Mouse (Mus musculus): ENCODE measurements at regions not wholly inside any gene's neighbourhood (a gene's known extent, or its start where the extent isn't known, plus 50 kb on each side); places are given as distances from the start of the nearest gene placed in this dataset.

DNA sequence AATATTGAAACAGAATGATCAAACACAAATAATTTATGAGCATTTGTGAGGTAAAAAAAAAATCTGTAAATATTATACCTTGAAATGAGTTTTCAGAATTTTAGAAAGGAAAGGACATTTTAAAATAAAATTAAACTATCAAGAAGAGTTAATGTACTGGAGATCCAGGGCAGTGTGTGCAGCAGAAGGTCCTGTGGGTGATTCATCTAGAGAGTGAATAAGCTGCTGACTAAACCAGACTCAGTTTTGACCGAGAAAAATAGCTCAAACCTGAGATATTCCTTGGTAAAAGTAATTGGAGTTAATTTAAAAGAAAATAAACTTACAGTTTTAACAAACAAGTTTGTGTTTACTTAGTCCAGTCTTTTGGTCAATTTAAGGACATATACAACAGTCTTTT, 1118.6 kb upstream of the Celf2 start:
- no peak overlapping the region for H3K9ac ChIP-seq
- ATAC-seq (ENCODE audit: low read depth), result no peak
- no peaks in the 10 kb centered on the region for H3K36me3 ChIP-seq
- H3K4me2 ChIP-seq, result no peak overlapping the region
- no peaks in the 10 kb centered on the region for H3K9me3 ChIP-seq
- H3K27me3 ChIP-seq, result no peaks in the 10 kb centered on the region
- H3K4me3 ChIP-seq, result no peak overlapping the region
- no peaks in the 10 kb centered on the region for H3K4me1 ChIP-seq (replicated peaks)
- 76% methylated on average over 1 of the region's 1 CpGs for WGBS
- no peak overlapping the region for H3K27ac ChIP-seq (replicated peaks)

DNA sequence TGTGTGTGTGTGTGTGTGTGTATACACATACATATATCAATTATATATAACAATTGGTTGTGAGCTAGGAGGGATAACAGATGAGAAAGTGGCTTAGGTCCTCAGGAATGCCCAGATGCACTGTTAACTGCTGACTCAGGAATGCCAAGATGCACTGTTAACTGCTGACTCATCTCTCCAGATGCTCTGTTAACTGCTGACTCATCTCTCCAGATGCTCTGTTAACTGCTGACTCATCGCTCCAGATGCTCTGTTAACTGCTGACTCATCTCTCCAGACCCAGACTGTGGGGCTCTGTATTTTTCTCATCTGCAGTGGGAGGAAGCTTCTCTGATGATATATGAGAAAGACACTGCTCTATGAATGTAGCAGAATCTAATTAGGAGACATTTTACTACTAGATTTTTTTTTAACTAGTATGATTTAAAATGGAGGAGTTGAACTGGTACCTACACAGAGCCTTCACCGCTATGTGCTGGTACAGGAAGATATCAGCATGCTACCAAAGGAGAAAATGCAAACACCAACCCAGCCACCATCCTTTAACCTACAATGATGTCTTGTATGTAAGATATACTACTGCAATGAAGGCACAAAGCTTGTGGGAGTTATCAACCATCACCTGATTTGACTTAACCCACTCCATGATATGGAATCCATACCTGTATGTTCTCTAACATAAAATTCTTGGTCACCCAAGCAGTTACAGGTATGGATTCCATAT, 1119.3 kb upstream of the Celf2 start:
- Histone ChIP-seq H3K4me2 (no peak overlapping the region), H3K9ac (no peak overlapping the region), H3K27me3 (no peaks in the 10 kb centered on the region), H3K9me3 (no peaks in the 10 kb centered on the region), H3K4me1 (replicated peaks) (no peaks in the 10 kb centered on the region), H3K27ac (replicated peaks) (no peak overlapping the region), H3K36me3 (no peaks in the 10 kb centered on the region), H3K4me3 (no peak overlapping the region)
- 91% methylated on average over 2 of the region's 2 CpGs for WGBS
- no peak for ATAC-seq (ENCODE audit: low read depth)

DNA sequence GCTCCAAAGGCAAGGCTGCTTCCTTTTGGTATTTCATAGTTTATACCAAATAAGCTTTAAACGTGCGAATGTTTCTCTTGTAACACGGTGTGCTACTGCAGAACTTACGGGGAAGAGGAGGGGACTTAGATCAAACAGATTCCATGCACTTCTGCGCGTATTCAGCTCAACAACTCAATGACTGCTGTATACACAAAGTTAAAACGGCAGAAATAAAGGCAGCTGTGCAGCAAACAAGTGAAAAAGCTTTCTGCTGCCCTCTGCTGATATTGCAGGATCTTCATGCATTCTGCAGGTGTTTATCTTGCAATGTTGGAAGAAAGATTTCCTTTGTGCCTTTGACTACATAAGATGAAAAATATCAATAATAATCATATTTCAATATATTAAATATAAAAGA, 1128.7 kb upstream of the Celf2 start:
- no peaks in the 10 kb centered on the region for H3K4me1 ChIP-seq (replicated peaks)
- no peak overlapping the region for H3K4me2 ChIP-seq
- no peaks in the 10 kb centered on the region for H3K9me3 ChIP-seq
- 56% methylated on average over 7 of the region's 7 CpGs for WGBS
- no peak overlapping the region for H3K9ac ChIP-seq
- no peak overlapping the region for H3K27ac ChIP-seq (replicated peaks)
- no peaks in the 10 kb centered on the region for H3K27me3 ChIP-seq
- no peak overlapping the region for H3K4me3 ChIP-seq
- no peak for ATAC-seq (ENCODE audit: low read depth)
- H3K36me3 ChIP-seq, result no peaks in the 10 kb centered on the region

DNA sequence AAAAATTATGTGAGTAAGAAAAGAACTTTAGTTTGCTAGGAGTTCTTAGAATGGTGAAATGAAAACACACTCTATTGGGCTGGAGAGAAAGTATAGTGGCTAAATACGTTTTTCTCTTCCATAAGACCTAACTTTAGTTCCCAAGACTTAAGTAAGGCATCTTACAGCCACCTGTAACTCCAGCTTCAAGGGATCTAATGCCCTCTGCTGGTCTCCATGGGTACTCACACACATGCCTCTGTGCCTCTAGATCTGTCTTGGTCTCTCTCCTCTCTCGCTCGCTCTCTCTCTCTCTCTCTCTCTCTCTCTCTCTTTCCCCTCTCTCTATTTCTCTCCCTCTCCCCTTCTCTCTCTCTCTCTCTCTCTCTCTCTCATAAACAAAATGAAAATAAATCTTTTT, 1129.9 kb upstream of the Celf2 start:
- Histone ChIP-seq H3K36me3 (no peaks in the 10 kb centered on the region), H3K4me2 (no peak overlapping the region), H3K4me1 (replicated peaks) (no peaks in the 10 kb centered on the region), H3K27me3 (no peaks in the 10 kb centered on the region), H3K9me3 (no peaks in the 10 kb centered on the region), H3K4me3 (no peak overlapping the region), H3K27ac (replicated peaks) (no peak overlapping the region), H3K9ac (no peak overlapping the region)
- 51% methylated on average over 3 of the region's 3 CpGs for WGBS
- ATAC-seq (ENCODE audit: low read depth), result no peak

DNA sequence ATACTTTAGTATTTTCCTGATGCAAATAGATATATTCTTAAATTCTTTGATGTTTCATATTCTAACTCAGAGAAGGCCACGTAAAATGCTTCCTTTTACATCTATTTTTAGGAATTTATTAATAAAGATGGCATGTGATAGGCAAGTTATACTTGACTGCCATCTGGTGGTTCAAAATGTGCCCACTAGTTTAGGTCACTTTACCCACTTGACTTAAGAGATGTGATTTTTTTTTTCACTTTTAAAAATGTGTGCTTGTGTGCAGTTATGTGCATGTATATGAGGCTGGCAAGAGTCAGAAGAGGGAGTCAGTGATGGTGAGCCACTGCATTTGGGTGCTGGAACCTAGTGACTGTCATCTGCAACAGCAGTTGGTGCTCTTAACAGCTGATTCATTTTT, 1136.1 kb upstream of the Celf2 start:
- no peaks in the 10 kb centered on the region for H3K4me1 ChIP-seq (replicated peaks)
- no peaks in the 10 kb centered on the region for H3K9me3 ChIP-seq
- 47% methylated on average over 1 of the region's 1 CpGs for WGBS
- H3K27ac ChIP-seq (replicated peaks), result no peak overlapping the region
- no peak overlapping the region for H3K4me2 ChIP-seq
- H3K4me3 ChIP-seq, result no peak overlapping the region
- ATAC-seq (ENCODE audit: low read depth), result no peak
- no peaks in the 10 kb centered on the region for H3K36me3 ChIP-seq
- no peaks in the 10 kb centered on the region for H3K27me3 ChIP-seq
- H3K9ac ChIP-seq, result no peak overlapping the region

- no peak overlapping the region for H3K9ac ChIP-seq
- H3K4me1 ChIP-seq (replicated peaks), result no peaks in the 10 kb centered on the region
- no peaks in the 10 kb centered on the region for H3K27me3 ChIP-seq
- H3K36me3 ChIP-seq, result no peaks in the 10 kb centered on the region
- ATAC-seq (ENCODE audit: low read depth), result no peak
- no peaks in the 10 kb centered on the region for H3K9me3 ChIP-seq
- WGBS, result 84% methylated on average over 7 of the region's 7 CpGs
- no peak overlapping the region for H3K27ac ChIP-seq (replicated peaks)
- H3K4me3 ChIP-seq, result no peak overlapping the region
- H3K4me2 ChIP-seq, result no peak overlapping the region
Measured at GRCm38 (mm10) chr2:8660544-8660943, 1151.2 kb upstream of the Celf2 start.

DNA sequence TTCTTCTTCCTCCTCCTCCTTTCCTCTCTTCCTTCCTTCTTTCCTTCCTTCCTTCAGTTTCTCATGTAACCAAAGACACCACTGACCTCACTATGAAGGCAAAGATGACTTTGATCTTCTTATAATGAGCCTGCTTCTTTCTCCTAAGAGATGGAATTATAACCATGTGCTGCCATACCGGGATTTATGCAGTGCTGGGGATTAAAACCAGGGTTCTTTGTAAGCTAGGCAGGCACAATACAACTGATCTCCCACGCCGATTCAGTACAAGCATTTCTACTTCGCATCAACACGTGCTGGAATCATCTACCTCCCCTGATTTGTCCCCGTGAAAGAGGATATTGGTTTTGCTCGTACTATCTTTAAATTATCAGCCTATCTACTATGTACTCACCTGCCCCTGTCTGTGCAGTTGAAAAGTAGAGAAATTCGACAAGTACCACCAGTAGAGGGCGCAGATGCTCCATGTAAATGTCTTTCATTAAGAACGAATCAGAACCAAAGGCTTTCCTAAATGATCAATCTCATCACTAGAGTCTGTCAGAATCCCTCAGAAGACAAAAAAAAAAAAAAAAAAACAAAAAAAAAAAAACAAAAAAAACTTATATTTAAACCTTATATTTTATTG, 1164.5 kb upstream of the Celf2 start:
- Histone ChIP-seq H3K36me3 (no peaks in the 10 kb centered on the region), H3K9me3 (no peaks in the 10 kb centered on the region), H3K4me3 (no peak overlapping the region), H3K4me2 (no peak overlapping the region), H3K9ac (no peak overlapping the region), H3K27me3 (no peaks in the 10 kb centered on the region), H3K4me1 (replicated peaks) (no peaks in the 10 kb centered on the region), H3K27ac (replicated peaks) (no peak overlapping the region)
- WGBS, result 17% methylated on average over 10 of the region's 10 CpGs
- ATAC-seq (ENCODE audit: low read depth), result peak; percentile 76

DNA sequence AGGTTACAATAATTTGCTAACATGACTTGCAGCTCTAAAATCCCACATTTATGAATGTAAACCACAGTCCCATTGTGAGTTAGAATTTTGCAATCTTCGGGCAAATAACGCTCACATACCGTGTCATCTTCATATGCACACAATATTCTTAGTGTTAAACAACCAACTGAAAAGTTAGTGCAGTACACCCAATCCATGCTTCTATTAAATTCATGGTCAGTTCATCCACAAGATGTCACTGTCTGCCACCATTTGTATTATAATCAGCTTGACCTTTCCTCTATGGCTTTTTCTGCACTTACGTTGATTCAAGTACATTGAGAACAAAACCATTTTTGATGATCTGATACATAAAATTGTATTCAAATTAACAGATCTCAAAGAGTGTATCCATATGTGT, 1166.2 kb upstream of the Celf2 start:
- H3K9ac ChIP-seq, result no peak overlapping the region
- no peaks in the 10 kb centered on the region for H3K27me3 ChIP-seq
- H3K9me3 ChIP-seq, result no peaks in the 10 kb centered on the region
- H3K4me1 ChIP-seq (replicated peaks), result no peaks in the 10 kb centered on the region
- no peak overlapping the region for H3K4me2 ChIP-seq
- no peak overlapping the region for H3K4me3 ChIP-seq
- 73% methylated on average over 4 of the region's 4 CpGs for WGBS
- H3K36me3 ChIP-seq, result no peaks in the 10 kb centered on the region
- no peak overlapping the region for H3K27ac ChIP-seq (replicated peaks)
- ATAC-seq (ENCODE audit: low read depth), result no peak

- Histone ChIP-seq H3K4me3 (no peak overlapping the region), H3K4me2 (no peak overlapping the region), H3K36me3 (no peaks in the 10 kb centered on the region), H3K9me3 (no peaks in the 10 kb centered on the region), H3K9ac (no peak overlapping the region), H3K27ac (replicated peaks) (no peak overlapping the region), H3K4me1 (replicated peaks) (no peaks in the 10 kb centered on the region), H3K27me3 (no peaks in the 10 kb centered on the region)
- WGBS, result 14% methylated on average over 4 of the region's 4 CpGs
- ATAC-seq (ENCODE audit: low read depth), result no peak
Measured at GRCm38 (mm10) chr2:8676546-8676945, 1167.2 kb upstream of the Celf2 start.

DNA sequence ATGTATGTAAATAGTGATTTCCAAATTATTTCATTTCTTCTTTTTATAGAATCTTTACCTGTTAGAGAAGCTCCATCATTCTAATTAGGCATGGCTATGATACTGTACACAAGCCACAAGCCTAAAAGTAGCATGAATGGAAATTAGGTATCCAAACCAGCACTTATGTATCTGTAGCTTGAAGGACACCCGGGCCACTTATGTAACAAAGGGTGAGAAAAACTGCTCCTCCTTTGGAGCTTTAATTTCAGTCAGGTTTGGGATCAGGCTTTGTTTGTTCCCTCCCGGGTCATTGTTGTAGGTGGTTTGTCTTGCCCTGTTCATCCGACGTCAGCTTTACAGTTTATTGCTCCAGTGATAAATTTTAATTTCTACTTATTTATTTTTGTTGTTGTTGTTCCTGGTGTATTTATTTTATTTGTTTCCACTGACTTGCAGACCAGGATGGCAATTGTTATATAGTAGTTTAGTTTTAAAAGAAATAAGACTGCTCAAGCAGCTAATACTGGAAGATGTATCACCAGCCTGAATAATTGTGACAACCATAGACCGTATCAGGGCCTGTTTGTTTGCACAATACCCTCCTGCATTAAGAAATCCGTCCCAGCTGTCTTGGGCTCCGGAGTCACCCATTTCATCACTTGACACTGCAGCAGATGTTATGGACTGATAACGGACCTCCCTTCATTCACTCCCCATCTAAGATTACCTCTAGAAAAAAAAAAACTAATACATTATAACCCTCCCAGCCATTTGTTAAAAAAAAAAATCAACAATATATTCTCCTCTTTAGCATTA, 1181.7 kb upstream of the Celf2 start:
- no peaks in the 10 kb centered on the region for H3K27me3 ChIP-seq
- no peak overlapping the region for H3K27ac ChIP-seq (replicated peaks)
- H3K4me2 ChIP-seq, result no peak overlapping the region
- H3K4me3 ChIP-seq, result no peak overlapping the region
- WGBS, result 34% methylated on average over 8 of the region's 8 CpGs
- no peak overlapping the region for H3K9ac ChIP-seq
- no peaks in the 10 kb centered on the region for H3K4me1 ChIP-seq (replicated peaks)
- no peaks in the 10 kb centered on the region for H3K36me3 ChIP-seq
- ATAC-seq (ENCODE audit: low read depth), result no peak
- H3K9me3 ChIP-seq, result no peaks in the 10 kb centered on the region

GRCm38 (mm10) chr2:8729306-8729705, 1151.7 kb upstream of the 4930412O13Rik start:
- no peak overlapping the region for H3K9ac ChIP-seq
- no peaks in the 10 kb centered on the region for H3K4me1 ChIP-seq (replicated peaks)
- WGBS, result 85% methylated on average over 8 of the region's 8 CpGs
- H3K27me3 ChIP-seq, result no peaks in the 10 kb centered on the region
- no peak overlapping the region for H3K27ac ChIP-seq (replicated peaks)
- no peaks in the 10 kb centered on the region for H3K9me3 ChIP-seq
- no peak overlapping the region for H3K4me3 ChIP-seq
- H3K36me3 ChIP-seq, result no peaks in the 10 kb centered on the region
- ATAC-seq (ENCODE audit: low read depth), result no peak
- no peak overlapping the region for H3K4me2 ChIP-seq

GRCm38 (mm10) chr2:8754142-8754541, 1126.9 kb upstream of the 4930412O13Rik start:
- Histone ChIP-seq H3K27ac (replicated peaks) (no peak overlapping the region), H3K4me2 (no peak overlapping the region), H3K27me3 (no peaks in the 10 kb centered on the region), H3K9me3 (no peaks in the 10 kb centered on the region), H3K4me3 (no peak overlapping the region), H3K4me1 (replicated peaks) (no peaks in the 10 kb centered on the region), H3K36me3 (no peaks in the 10 kb centered on the region), H3K9ac (no peak overlapping the region)
- peak; percentile 27; the same call in 1 of the 2 replicates for ATAC-seq (ENCODE audit: low read depth)
- WGBS, result 9% methylated on average over 1 of the region's 1 CpGs

Measured in neural tube, embryonic 13.5 days (tissue).